ENCODE assay signal across 1 mouse cellular context in genomic region chr6:125160558-125160853, GRCm38 (mm10).
TF ChIP-seq lines count a peak whose summit lies in the region.

No protein-coding gene starts in this region.

TF ChIP-seq in CH12.LX, 34 proteins besides CTCF, POLR2A, EP300 and RAD21:
- no peak for TF ChIP-seq UBTF (IDR thresholded peaks at IDR 0.05; ENCODE audit: low read depth, low read length)
- TF ChIP-seq E2F4 (IDR thresholded peaks at IDR 0.05; ENCODE audit: insufficient replicate concordance, low read depth, low read length): no peak
- no peak for TF ChIP-seq MYC (IDR thresholded peaks at IDR 0.05; ENCODE audit: low read depth, low read length)
- TF ChIP-seq TBP (conservative IDR thresholded peaks at IDR 0.05; ENCODE audit: low read depth, low read length): no peak
- no peak for TF ChIP-seq USF2 (conservative IDR thresholded peaks at IDR 0.05; ENCODE audit: low read depth, low read length)
- 0 out of 2 replicates have a peak, but pooled peaks have one; percentile 1 for TF ChIP-seq SMC3 (IDR thresholded peaks at IDR 0.05; ENCODE audit: low read depth, low read length)
- no peak for TF ChIP-seq HCFC1 (IDR thresholded peaks at IDR 0.05; ENCODE audit: low read depth, low read length)
